Mouse (Mus musculus) duodenum, adult 2 months (tissue): Measurements from ENCODE around the gene Stx6. TPM values are rescaled to one million over a fixed set of nuclear protein-coding genes. Genes with fewer than 3 reads are reported as not detected.

Experiments
- polyA plus RNA-seq: library from polyadenylated mRNA; depleted of rRNA; stranded (reverse); fragments of >200 nt; gene quantifications from 2 replicates; pipeline ENCODE4 v1.2.3, GENCODE M21; 2012; ENCODE audit warnings: low replicate concordance; rRNA removed

The Stx6 gene
- polyA plus RNA-seq, result 28.7 and 33.8 TPM in 2 replicates

GRCm38 (mm10) chr1:155158141-155158969 is at the start of gene Stx6:
Gene Stx6, plus strand, starts transcription at chr1:155158715.

DNA sequence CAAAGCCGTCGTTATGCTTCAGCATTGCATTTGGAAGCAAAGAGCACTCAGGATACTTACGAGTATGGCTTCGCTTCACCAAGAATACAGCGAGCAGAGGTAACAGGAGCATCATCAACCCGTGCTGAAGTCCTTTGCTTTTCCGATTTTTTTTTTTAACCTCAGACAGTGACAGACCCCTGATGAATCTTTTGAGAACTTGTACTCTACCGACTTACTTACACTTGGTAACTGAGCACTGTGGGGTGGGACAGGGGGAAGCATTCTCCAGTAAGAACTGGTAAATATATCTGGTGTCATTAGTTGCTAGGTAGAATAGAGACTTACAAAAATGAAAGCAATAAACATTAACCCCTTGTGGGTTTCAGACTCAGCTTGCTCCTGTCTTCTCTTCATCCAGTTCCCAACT is 11.9 kb upstream of the Stx6 start, which contains the start of gene Mr1:
Gene Mr1, minus strand, starts transcription at position 243 of the 409 bp plus-strand sequence.

GRCm38 (mm10) chr1:155243797-155244770 is 85.6 kb downstream of the Stx6 start, which contains the start of gene BC034090:
Gene BC034090, minus strand, starts transcription at chr1:155244444.

Other genes starting within 250 kb of the Stx6 start
- 23.4 and 78.0 TPM in 2 replicates for gene Ier5, start 59.1 kb upstream of the Stx6 start, polyA plus RNA-seq
- gene Mr1, start 11.9 kb upstream of the Stx6 start, polyA plus RNA-seq, result 0.11 and 0.40 TPM in 2 replicates
- gene BC034090, start 85.7 kb downstream of the Stx6 start, polyA plus RNA-seq, result 2.1 and 3.7 TPM in 2 replicates